Mouse (Mus musculus): Measurements from ENCODE around the gene Slc38a2.

Gene Slc38a2

DNA sequence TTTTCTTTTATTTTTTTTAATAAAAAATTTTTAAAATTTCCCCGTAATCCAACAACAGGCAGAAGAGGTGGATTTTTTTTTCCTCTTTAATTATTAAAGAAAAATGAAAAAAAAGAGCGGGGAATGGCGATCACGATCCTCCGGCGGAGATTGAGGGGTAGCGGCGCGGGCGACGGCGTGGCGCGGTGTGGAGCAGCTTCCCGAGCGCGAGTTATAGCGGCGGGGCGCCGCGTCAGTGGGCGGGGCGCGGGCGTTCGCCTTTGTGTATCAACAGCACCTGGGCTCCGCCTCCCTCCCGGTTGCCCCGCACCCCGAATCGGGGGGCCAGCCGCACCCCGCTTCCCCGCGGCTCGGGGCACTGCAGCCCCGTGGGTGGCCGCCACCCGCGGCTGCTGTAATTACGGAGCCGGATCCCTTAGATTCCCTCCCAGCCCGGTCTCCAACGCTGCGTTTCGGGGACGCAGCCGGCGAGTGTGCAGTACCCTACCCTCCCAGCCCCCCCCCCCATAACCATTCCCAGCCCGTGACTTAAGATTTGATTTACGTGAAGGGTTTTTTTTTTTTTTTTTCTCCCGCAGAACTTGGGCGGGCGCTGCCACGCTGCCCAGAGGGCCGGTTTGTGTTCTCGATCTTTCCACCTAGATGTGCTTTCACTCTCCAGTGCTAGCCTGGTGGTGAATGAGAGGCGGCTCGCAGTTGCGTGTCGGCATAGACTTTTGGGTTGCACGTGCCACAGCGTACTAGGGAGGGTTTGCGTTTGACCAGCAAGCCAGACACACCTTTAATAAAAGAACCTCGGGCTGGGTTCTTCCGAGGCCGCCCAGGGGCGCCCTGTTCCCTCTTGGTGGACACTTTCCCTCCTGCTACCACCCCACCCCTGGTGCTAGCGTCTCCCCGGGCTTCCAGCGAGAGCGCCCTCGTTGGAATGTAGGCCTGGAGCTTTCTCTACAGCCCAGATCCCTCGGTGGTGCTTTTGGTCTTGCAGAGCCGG, at the start of gene Slc38a2:
Slc38a2 (minus strand) TSS at position 210 of the 991 bp plus-strand sequence.
- peak; percentile 94 to 96 for DNase-seq

DNA sequence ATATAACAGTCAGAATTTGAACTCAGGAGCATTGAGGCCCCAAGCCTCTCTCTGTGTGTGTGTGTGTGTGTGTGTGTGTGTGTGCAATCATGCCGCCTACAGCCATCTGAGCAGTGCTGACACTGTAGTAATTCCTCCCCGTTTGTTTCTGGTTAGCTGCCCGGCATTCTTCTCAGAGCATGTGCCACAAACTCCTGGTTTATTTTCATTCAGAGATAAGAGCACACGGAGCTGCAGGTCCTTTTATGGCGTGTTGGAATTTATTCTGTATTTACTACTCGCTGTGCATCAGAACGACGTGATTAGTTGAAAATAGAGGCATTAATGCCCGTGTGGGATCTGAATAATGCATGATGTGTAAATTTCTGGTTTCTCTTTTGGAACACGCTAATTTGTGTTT, 49.6 kb upstream of the Slc38a2 start:
- DNase-seq = no peak

DNA sequence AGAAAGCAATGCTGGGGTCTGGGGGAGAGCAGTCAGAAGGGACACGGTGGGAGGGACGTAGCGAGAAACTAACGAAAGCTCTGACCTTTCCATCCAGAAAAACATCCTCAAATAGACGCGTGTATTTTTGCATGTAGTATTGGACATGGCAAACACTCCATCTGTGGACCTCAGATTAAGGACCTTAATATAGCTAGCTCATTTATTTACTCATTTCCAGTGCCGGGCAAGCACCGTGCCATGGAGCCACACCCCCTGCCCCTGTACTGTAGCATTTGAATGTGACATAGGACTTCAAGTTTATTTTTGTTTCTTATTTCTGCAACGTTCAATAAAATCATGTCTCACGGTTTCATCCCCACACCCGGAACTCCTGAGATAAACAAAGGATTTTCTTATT, 48.0 kb upstream of the Slc38a2 start:
- no peak for DNase-seq

DNA sequence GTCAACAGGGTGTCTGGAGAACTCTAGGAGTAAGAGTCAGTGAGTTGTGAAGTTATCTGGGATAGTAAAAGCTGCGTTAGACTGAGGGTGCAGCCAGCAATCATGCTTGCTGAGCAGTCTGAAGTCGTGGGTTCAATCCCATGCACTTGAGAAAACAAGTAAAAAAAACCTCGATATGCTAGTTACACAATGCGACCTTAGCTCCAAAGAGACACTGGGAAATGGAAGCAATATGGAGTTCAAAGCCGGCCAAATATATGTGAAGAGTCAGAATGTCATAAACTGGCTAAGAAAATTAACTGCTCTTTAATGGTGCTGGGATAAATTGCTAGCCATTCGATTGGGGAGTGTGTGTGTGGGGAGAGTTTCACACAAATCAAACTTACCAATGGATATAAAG, 47.5 kb upstream of the Slc38a2 start:
- no peak for DNase-seq

DNA sequence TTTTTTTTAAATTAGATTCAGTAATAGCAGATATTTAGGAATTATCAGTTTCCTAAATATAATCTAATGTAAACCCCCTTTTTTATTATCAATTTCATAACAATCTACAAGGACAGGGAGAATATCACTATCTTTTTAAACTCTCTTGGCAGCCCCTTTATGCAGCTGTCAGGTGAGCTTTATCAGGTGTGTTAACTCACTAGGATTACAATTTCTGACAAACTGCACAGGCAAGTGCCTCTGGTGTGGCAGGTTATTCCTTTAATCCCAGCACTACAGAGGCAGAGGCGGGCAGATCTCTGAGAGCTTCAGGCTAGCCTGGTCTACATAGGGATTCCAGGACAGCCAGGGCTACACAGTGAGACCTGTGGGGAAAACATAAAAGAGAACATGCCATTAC, 45.8 kb upstream of the Slc38a2 start:
- DNase-seq = no peak

DNA sequence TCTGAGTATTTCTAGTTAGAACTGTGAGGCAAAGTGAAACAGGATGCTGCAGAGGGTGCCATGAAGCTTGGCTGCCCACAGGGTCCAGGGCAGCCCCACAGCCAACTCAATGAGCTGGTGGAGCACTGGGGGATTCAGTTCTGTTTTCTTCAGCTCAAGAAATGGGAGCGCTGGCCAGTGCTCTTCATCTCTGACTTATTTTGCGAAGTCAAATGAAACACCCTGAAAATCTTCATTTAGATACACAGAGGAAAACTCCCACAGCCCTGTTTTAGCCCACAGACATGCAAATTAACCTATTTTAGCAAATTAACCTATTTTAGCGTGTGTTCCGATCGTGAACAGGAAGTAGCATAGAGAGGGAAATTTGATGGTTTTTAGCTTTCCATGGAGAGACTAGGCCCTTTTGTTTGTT, 45.4 kb upstream of the Slc38a2 start:
- no peak for DNase-seq

DNA sequence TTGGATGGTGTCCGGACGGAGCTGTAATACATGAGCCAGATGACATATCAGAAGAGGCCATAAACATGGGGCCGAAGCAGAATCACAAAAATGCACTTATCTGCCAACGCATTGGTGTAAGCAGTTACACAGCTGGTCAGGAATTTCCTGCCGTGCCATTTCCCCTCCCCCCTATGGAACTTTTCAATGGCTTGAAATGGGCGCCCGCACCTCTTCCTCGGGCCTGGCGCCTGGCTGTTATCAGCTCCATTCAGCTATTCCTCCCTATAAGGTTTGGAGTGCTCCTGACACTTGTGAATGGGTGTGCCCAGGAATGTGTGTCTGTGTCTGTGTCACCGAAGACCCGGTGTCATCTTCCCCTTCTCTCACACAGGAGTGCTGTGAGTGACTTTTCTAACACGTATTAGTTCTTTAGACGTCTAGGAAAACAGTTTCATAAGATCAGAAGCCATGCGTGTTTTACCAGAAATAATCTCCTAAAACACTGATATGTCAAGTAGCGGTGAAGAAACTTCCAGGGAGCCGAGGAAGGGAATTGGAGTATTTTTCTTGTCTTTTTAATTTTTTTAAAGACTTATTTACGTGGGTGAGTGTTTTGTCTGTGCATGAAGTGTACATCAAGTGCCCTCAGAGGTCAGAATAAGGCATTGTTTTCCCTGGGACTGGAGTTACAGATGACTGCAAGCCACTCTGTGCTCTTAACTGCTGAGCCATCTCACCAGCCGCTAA, 44.8 kb upstream of the Slc38a2 start:
- DNase-seq = peak in 1 of 2 experiments; percentile 21

DNA sequence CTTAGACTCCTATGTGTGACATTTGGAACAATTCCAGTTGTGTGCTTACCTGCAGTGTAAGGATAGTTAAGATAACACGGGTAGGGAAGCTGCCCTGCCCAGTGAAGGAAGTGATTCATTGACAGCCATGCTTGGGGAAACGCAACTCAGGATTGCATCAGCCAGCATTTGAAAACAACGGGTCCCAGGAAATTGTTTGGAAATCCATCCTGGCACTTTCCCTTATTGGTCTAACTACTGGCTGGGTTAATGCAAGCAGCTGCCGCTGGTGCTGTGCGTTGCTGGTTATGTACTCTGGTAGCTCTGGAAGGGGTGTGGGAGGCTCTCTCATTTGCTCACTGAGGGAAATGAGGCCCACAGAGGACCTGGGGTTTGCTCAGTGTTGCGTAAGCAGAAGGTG, 43.7 kb upstream of the Slc38a2 start:
- peak in 1 of 2 experiments; percentile 20 for DNase-seq

DNA sequence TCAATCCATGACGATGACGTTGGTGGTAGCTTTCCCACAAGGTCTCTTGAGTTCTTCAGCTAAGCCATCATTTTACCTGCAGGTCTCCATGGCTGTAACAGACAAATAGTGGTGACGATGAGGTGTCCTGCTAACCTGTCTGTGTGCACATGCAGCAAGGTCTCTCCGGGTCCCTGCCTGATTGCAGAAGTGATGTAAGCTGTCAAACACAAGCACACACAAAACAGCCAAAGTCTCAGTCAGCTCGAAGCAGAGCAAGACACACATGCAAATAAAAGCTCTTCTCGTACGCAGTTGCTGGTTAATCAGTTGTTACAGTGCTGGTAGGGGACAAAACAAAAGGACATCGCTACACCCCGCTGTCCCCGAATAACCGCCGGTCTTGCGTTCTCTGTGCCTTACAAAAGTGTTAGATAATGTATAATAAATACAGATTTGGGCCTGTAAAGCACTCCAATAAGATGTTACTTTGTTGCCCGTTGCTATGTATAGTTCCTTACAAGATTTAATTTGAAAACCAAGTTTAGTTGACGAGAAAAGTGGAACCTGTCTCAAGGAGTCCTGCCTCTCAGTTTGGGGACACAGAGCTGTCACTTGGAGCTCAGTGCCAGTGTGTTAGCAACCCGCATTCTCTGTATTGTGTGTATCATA, 43.2 kb upstream of the Slc38a2 start:
- DNase-seq = no peak

DNA sequence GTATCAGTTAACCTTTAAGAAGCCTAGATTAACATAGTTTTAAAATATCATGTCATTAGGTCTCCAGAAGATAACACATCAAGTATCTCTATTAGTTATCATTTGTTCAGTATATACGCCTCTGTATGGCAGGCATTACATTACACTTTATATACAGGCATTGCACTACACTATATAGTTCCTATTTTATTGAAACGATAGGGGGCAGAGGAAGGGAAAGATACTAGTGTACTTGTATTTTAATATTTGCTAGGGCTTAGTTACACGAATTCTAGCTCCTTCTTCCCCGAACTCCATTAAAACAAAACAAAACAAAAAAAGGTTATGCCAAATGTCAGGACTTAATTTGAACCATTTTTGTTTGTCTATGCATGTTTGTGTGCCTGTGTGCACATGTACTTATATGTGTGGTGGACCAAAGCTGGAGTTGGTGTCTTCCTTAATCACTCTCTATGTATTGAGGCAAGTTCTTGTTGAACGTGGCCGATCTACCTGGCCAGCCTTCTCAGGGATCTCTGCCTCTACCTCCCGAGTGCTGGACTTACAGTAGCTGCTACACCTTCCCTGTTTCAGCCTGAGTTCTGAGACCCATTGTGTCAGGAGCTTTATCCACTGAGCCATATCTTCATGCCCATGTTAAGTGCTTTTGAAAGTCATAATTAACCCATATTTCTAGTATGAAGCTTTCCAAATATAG, 41.5 kb upstream of the Slc38a2 start:
- no peak for DNase-seq

DNA sequence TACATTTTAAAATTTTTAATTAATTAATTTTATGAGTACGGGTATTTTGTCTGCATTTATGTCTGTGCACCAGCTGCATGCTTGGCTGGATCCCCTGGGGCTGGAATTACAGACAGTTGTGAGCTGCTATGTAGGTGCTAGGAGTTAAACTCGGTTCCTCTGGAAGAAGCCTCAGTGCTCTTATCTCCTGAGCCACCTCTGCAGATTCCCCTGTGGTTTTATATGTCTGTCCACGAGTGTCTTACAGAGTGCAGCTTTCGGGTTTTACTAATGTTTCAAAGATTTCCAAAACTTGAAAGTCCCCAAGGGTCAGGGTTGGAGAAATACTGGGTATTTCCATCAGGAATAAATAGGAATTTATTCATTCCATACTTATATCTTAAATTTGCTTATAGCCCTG, 40.6 kb upstream of the Slc38a2 start:
- DNase-seq = no peak

DNA sequence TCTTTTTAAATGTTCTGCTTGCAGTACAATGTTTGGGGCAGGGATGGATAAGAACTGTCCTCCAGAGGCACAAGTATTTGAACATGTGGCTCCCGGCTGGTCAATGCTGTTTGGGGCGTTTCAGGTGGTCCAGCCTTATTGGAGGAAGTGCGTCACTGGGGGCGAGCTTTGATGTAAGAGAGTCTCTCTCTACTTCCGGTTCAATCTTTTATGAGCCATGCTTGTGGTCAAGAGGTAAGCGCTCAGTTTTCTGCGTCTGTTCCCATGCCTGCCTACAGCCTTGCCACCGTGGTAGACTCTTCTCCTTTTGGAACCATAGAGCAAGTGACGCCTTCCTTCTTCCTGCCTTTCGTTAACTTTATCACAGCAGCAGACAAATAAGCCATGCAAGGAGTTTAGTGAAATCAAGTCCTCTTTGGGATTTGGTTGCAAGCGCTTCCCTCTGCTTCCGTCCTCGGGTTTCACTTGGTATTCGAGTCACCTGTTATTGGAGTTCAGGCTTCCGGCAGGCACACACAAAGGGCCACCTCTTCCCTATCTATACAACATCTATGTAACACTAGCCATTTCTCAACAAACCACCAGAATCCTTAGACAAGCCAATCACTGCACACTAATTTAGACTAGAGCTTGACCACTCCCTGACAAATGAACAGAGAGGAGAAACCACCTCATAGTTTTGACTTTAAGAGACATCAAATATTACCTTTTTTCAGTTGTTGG, 37.3 kb upstream of the Slc38a2 start:
- no peak for DNase-seq

DNA sequence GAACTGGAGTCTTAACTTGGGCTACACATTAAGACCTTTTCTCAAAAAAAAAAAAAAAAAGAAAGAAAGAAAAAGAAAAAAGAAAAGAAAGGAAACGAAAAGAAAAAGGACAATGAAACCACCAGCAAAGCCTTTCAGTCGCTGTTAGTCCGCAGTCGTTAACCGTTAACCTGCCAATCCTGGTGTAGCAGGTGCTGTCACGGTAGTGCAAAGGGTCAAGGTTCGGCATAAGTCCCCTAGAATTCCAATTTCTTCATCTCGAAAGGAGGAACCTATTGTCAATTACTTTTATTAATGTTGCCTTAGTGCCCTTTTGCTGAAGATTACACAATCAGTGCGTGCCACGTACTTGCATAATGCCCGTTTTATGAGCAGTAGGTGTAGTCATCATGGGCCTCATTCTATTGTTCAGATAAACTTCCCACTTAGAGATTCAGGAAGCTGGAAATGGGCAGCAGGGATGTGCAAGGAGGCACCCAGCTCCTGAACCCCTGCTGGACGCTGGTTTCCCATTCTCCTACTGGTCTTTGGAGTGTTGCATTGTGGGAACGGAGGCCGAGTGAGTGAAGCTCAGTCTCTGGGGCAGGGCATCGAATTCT, 36.1 kb upstream of the Slc38a2 start:
- no peak for DNase-seq

DNA sequence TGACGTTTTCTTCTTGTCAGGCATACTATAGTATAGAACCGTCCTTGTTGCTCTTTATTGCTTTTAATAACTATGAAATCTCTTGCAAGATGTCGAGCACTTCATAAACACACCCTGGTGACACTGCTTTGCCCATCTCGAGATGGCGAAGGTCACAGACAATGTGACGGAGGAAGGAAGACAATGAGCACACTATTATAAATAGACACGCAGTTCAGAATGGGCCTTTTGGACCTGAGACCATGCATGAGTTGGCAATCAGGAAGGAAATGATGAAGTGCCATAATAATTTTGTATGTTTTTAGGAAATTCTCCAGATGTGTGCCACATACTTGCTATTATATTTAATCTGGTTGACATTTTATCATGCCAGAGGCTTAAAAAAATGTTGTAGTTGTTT, 34.9 kb upstream of the Slc38a2 start:
- no peak for DNase-seq

DNA sequence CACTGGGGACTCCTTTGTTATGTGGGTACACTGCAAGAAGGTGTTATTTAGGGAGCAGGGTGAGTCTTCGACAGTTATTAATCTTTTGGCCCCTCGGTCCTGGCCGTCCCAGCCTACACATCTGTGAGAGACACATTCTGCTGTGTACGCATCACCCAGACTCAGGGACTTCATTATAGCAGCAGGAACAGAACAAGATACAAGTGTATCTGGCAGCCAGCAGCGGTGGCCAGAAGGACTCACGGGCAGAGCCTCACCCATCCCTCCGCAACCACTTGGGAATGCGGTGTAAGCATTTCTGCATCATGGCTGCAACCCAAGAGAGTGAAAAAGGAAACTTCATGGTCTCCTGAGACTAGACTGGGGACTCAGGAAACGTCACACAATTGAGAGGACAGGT, 30.9 kb upstream of the Slc38a2 start:
- DNase-seq = no peak

DNA sequence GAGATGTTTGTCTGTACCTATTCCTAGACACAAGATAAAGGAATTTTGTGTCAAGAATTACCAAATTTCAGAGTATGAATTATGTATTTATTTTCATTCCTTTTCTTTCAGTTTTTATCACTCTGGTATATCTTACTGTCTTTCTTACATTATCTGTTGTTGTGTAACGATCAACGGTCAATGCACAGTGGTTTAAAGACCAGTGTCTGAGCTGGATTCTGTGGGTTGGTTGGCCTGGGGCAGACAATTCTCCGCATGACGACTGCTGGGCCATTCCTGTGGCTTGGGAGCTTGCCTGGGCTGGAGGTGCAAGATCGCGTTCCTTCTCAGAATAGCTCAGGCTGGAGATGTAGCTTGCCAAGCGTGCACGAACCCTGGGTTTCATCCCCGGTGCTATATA, 30.3 kb upstream of the Slc38a2 start:
- DNase-seq = peak; percentile 42 to 60

DNA sequence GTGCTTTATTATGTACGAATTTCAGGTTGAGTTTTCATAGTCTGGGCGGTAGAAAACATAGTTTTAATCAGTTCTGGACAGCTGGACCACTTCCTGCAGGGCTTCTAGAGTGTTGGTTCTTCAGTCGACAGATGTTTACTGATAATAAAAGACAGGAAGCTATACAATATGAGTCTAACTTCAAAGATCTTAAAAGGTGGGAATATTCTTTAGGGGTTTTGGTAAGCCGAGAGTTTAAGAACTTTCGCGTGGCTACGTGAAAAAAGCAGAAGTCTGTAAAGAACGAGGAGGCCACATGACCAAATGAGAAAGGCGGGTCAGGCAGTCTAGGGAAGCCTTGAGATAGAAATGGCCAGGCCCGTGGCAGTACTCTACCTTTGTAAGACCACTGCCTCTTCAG, 29.5 kb upstream of the Slc38a2 start:
- DNase-seq = no peak

DNA sequence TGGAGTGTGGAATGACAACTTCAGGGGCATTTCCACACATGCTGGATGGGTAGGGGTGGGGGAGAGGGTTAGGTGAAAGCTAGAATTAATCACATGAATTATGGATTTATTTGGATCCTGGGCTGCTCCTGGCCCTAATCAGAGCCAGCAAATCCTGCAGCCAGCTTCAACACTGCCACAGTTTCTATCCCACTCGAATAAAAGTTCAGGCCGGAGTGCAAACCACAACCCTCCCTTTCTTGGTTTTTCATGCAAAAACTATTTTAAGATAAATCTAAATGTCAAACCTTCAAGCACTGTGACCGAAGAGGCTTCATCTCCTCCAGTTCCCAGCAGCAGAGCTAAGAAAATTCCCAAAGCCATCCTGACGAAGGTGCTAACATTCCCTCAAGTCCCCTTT, 28.8 kb upstream of the Slc38a2 start:
- DNase-seq = peak; percentile 34 to 54

DNA sequence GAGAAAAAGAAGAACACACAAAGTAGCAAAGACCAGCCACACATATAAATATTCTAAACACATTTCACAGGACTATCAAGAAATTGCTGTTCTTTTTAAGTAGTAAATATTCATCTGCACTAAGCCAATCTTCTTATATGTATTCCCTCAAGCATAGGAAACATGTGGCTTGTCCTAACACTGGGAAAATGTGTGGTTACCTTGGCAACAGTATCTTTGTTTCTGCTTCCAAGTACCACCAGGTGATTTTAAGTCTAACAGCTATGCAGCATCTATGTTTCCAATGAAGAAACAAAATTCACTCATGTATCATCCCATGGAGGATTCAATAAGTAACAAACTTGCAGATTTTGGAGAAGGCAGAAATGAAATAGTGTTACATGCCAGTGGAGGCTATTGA, 25.0 kb upstream of the Slc38a2 start:
- no peak for DNase-seq

DNA sequence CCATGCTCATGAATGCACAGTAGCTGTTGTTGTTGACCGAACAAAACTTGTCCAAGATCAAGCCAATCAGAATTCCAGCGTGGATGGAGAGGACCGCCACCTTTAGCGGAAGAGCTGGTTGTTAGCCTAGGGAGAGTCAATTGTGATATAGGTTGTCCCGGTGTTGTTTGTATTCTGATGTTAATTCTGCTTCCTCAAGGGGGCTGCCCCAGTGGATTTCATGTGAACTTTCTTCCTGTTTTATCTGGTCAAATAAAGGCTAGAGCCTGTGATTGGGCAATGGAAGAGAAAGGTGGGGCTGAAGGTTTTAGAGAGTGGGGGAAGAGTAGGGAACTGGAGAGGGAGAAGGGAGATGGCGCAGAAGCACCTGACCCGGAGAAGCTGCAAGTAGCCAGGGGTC, 22.7 kb upstream of the Slc38a2 start:
- DNase-seq = no peak

DNA sequence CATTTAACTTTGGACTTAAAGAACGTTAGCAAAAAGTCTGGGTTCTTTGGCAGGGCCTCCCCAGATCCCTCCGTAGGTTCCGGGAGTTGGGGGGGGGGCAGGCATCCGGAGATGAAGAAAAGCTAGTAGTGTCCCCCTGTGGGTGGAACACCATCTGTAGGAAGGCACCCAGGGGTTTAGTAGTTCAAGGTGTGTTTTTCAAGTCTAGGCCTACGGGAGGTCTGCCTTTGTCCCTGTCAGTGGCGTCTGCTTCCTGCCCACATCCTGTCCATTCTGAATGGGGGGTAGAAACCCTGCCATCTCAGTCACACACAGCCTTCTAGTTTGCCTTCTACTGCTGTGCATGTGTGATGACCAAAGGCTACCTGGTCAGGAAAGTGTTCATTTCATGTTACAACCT, 20.6 kb upstream of the Slc38a2 start:
- DNase-seq = no peak

DNA sequence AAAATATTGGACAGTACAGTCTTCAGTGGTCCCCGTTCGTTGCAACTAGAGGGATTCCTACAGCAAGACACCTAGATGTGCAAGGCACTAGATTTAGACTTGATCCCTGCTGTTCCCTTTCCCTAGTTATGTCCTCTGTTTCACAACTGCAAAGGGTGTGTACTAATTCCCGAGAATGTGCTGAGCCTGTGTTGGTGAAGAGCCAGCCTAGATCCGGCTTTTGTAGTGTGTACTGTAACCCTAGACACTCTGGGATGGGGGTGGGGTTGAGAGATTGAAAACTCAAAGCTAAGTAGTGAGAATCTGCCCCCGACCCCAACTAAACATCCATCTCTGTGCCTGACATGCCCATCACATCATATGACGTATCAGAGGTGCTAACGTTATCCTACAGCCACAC, 18.9 kb upstream of the Slc38a2 start:
- peak in 1 of 2 experiments; percentile 12 for DNase-seq
